Mouse (Mus musculus) kidney, postnatal 14 days (tissue): ENCODE data around the gene Gm266.

Experiments
- DNase-seq: peaks from one replicate; pipeline ENCODE4 v3.0.0; 2022; ENCODE audit warnings: mixed read lengths

The Gm266 gene

DNA sequence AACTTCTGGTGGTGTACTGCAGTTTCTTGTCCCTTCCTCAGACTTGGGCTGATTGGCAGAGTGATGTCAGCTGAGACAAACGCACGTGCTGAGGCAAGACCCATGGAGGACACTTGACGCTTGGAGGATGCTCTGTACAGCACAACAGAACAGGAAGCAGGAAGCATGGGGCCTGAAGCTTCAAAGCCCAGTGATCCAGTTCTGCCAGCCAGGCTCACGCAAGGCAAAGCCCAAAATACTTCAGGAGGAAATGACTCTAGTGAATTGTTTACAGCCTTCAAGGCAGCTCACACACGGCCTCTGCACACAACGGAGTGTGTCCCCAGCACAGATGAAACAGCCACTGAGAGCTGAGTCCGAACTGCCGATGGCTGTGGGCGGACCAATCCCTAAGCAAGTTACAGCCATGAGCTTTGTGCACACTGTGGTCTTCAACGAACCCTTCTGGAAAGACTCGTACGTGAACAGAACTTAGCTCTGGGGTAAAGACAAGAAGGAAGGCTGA is 17.5 kb upstream of the Gm266 start:
- DNase-seq = peak; percentile 29

DNA sequence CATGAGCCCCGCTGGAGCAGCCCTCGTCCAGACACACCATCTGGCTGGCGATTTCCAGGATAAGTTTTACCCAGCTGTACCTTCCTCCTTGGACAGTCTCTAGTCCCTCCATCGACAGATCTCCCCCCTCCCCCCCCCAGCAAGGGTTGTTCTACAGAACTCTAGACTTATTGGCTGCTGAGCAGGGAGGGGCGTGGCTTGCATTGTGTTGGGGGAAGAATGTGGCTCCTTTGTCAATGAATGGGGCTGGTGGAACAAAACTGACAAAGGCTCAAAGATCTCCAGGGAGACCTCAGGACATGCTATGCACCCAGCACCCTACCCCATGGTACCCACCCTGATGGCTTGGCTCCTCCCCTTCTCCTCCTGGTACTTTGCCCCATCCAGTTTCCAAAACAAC is 15.1 kb upstream of the Gm266 start:
- DNase-seq = no peak

DNA sequence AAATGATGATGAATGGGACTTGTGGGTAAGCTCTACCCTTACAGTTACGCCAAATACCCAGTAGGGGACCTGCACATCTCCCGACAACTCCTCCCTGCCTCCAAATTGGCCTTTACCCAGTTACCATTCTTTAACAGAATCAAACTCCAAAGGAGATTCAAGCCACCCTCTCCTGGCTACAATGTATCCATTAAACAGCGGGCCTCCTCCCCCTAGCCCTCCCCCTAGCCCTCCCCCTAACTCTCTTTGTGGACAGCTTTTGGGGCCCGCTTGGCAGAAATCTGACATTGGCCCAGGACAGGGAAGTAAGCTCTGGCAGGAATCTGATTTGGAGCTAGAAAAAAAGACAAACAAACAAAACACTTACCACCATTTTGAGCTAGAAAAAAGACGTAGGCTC is 14.0 kb upstream of the Gm266 start:
- DNase-seq = no peak

DNA sequence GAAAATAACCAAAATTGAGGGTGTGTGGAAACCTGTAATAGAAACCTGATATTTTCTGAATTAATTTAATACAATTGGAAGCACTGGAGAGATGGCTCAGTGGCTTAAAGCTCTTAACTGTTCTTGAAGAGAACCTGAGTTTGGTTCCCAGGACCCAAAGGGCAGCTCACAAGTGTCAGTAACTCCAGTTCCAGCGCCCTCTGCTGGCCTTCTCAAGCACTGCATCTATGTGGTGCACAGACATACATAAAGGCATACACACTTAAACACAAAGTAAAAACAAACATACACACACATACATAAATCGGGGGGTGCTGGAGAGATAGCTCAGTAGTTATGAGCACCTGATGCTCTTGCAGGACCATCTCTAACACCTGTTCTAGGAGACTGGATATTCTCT is 11.5 kb upstream of the Gm266 start:
- DNase-seq = no peak

GRCm38 (mm10) chr12:111494931-111495330 is 9.3 kb upstream of the Gm266 start:
- DNase-seq = no peak

DNA sequence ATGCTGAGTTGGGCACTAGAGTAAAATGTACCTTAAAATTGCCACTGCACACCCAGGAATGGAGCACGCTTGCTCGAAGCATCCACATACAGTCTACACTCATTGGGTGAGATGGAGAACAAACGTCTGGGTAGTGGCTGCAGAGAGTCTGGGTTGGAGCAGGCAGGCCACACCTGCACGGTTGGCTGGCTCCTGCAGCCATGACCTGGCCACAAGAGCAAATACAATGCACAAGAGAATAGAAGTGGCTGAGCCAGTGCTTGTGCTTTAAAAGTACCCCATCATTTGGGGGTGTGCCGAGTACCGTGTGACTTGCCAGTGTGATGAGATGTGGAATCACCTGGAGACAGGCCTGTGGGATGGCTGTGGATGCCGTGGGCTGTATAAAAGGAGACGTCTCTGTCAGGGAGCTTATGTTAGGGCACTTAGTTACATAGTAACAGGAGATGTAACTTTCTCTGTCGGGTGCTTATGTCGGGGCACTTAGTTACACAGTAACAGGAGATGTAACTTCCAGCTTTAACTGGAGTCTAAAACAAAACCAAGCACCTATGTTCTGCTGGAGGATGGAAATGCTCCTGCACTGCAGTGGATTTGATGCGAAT is 3.7 kb upstream of the Gm266 start:
- DNase-seq = peak; percentile 34

GRCm38 (mm10) chr12:111486455-111486854 is 832 bp upstream of the Gm266 start:
- no peak for DNase-seq

DNA sequence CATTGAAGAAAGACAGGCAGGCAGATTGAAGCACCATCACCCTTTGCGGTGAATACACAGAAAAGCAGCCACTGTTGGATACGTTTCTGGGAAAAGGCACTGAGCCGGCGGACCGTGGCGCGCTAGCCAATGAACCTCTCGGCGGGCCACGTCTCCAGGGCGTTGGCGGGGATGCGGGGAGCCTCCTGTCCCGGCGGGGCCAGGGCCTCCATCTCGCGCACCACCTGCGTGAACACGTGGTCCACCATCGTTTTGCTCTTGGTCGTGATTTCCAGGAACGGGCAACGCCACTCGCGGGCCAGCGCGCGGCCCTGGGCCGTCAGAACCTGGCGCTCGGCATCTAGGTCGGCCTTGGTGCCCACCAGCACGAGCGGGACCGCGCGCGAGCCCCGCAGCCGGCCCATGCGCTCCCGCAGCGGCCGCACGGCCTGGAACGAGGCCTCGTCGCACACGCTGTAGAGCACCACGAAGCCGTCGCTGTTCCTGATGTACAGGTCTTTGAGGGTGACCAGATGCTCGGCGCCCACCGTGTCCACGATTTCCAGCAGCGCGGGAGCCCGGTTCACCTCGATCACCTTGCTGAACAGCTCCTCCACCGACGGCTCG is 474 bp downstream of the Gm266 start:
- no peak for DNase-seq

GRCm38 (mm10) chr12:111479917-111480316 is 5.7 kb downstream of the Gm266 start:
- no peak for DNase-seq

- DNase-seq = no peak
These were observed 6.7 kb downstream of the Gm266 start for GRCm38 (mm10) chr12:111478924-111479323.

GRCm38 (mm10) chr12:111474893-111475643 is 10.6 kb downstream of the Gm266 start:
- DNase-seq = peak; percentile 79

- no peak for DNase-seq
These were observed 11.2 kb downstream of the Gm266 start for GRCm38 (mm10) chr12:111474384-111474783.

DNA sequence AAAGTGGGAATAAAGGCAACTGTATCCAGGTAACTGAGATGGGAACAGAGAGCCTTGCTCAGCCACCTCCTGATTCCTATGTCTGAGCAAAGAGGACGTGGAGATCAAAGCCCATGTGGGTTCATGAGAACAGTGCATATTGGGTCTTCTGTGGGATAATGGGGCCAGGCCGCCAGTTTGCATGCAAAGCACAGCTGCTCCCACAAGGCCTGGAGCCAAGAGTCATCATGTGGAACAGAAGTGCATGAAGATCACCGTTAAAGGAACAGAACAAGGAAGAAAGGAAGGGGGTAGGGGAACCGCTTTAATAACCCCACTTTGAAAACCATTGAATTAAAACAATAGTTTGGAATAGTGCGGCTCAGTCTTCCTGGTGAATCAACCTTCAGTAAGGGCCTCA is 12.7 kb downstream of the Gm266 start:
- DNase-seq = no peak

DNA sequence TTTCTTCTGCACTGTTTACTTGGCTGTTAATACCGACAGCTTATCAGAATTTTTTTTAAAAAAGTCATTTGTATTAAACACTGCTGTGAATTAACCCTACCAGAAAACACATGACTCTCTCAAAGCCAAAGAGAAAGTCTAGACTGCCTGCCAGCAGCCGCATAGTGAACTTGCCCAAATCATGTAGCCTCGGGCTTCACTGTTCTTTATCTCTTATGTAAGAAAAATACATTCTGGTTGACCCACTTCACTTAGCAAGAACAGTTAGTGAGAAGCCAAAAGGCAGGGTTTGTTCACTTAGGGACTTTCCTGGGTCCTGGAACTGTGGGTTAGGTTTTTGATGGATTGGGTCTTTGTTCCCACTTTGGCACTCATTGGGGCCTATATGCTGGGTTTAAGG is 13.9 kb downstream of the Gm266 start:
- no peak for DNase-seq

- DNase-seq = no peak
These were observed 14.5 kb downstream of the Gm266 start for GRCm38 (mm10) chr12:111471119-111471518.

DNA sequence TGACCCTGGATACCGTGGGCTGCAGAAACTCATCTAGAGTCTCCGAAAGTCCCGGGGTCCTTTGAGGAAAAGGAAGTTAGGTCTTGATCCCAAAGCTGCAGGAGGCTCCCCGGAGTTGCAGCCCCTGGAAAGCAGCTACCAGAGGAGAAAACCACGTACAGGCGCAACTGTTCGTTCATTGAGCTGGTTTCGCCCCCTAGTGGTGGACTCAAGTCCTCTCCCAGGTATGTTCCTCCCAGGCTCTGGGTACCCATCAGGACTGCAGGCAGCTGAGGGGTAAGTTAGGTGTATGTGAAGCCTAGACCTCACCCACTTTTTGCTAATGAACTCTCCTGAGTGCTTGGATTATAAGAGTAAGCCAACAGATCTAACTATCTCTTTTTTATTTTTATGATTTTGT is 16.1 kb downstream of the Gm266 start:
- DNase-seq = peak; percentile 83

DNA sequence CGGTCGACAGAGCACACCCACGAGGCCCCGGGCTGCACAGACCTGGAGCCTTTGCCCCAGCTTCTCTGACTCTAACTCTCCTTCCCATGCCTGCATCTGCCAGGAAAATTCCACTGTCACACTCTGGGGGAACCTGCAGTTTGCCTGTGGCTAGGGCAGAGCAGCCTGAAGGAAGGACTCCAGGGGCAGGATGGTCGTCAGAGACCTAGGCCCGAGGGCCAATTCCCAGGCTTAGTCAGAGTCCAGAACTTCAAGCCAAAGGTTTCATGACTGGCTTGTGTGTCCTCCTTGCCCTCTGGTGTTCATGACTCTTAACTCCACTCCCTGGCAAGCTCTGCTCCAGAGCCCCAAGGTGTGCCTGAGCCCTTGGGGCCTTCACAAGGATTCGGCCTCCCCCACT is 17.4 kb downstream of the Gm266 start:
- no peak for DNase-seq

DNA sequence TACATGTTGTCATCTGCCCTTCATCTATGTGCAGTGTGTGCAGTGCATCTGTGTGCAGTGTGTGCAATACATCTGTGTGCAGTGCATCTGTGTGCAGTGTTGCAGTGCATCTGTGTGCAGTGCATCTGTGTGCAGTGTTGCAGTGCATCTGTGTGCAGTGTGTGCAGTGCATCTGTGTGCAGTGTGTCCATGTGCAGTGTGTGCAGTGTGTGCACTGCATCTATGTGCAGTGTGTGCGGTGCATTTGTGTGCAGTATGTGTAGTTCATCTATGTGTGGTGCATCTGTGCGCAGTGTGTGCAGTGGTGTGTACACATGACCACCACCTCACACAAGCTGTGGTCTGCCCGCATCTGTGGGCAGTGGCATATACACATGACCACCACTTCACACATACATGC is 19.3 kb downstream of the Gm266 start:
- DNase-seq = no peak

GRCm38 (mm10) chr12:111463570-111463969 is 22.1 kb downstream of the Gm266 start:
- DNase-seq = no peak

DNA sequence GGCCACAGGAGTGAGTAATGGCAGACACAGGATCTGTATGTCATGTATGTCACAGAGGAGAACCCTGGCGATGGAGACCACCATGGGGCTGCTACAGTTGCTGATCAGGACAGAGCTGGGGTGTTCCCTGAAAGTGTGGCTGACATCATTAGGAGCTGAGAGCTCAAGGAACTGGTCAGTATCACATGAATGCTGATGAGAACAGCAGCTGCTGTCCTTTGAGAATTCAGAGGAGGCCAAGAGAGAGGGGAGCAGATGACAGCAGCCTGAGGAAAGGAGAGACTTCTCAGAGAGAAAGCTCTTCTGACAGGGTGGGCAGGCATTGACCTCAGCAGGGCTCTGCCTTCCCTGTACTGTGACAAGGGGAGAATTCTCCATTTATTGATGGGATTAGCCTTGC is 27.9 kb downstream of the Gm266 start:
- DNase-seq = no peak

DNA sequence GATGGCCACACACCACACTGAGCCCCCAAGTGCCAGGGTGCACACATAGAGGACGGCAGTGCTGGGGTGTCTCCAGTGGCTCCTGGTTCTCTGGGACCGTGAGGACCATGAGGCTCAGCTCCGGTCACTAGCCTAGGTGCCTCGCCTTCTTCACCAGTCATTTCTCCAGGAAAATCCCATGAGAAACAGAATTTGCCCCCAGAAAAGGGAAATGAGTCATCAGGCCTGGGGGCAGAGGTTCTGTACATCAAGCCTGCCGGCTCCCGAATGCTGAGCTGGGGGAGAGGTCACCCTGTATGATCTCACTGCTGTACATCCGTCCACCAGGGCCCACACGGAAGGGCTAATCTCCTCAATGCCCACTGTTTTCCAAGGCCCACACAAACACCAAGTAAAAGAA is 29.8 kb downstream of the Gm266 start:
- no peak for DNase-seq

GRCm38 (mm10) chr12:111455311-111455846 is 30.2 kb downstream of the Gm266 start:
- DNase-seq = no peak

GRCm38 (mm10) chr12:111454543-111455280 is 30.9 kb downstream of the Gm266 start:
- DNase-seq = no peak
